Mouse (Mus musculus) sigmoid colon, adult 10 weeks (tissue): ENCODE measurements around the gene Adam25. TPM values are rescaled to one million over a fixed set of nuclear protein-coding genes. Genes with fewer than 3 reads are reported as not detected.

Experiments used
- polyA plus RNA-seq: library from polyadenylated mRNA; stranded (reverse); fragments of 350-450 nt; fragmentation: Illumina TruSeq; extraction: RNeasy Lipid Tissue Mini Kit (QIAGEN cat#74804); gene quantifications from one replicate; pipeline ENCODE4 v1.2.3, GENCODE M21; 2014; ENCODE audit warnings: low read depth, low replicate concordance

Adam25 gene
- not detected for polyA plus RNA-seq

GRCm38 (mm10) chr8:40751908-40752307 is at the start of gene Adam25:
Gene Adam25 (plus strand): TSS chr8:40752208.

DNA sequence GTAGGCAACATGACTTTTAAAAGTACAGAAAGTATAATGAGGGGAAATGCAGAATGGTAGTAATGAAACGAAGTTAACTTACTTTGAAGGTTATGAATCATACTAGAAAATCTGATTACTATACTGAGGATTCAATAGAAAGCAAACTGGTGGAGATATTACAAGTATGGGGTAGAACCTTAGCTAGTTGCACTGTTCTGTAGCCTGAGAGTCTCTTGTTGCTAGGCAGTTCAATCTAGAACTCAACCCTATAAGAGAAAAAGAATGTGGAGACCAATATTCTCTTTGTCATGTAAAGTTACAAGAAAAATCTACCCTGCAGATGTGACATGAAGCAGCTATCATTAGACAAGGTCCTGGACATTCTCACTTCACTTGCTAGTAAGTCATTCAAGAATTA is 41.0 kb downstream of the Adam25 start, which contains the start of gene Adam20:
Gene Adam20, plus strand, starts transcription at position 301 of the 400 bp plus-strand sequence.

Other genes with a start within 250 kb of the Adam25 start
- gene Adam24, start 77.1 kb upstream of the Adam25 start, polyA plus RNA-seq, result not detected
- gene Adam20, start 41.1 kb downstream of the Adam25 start, polyA plus RNA-seq, result not detected
- gene Adam39, start 70.8 kb downstream of the Adam25 start, polyA plus RNA-seq, result not detected